Mouse (Mus musculus): ENCODE measurements around the gene S1pr2. TPM values are rescaled to one million over a fixed set of nuclear protein-coding genes. Genes with fewer than 3 reads are reported as not detected.

Gene S1pr2
- total and polyA plus RNA-seq, 3 experiments, result 6.4 to 27.4 TPM; not detected in 1

- Histone ChIP-seq H3K4me3 (ENCODE audit: control insufficient read depth in 1 of 2, insufficient read depth in 1 of 2, low read depth in 2 of 2, low read length in 2 of 2) (no peak overlapping the region), H3K27me3 (ENCODE audit: control insufficient read depth in 1 of 2, insufficient read depth in 2 of 2, low read length in 2 of 2) (no peaks in the 10 kb centered on the region), H3K27ac (ENCODE audit: control insufficient read depth, low read depth, low read length) (no peak overlapping the region), H3K4me1 (ENCODE audit: control insufficient read depth in 1 of 2, insufficient read depth in 2 of 2, low read length in 2 of 2) (peaks cover 3 to 18% of the 10 kb centered on the region in 2 experiments), H3K79me2 (ENCODE audit: control insufficient read depth, insufficient read depth, low read length, poor library complexity) (no peaks in the 10 kb centered on the region), H3K36me3 (ENCODE audit: control insufficient read depth in 1 of 2, insufficient read depth in 2 of 2, low read length in 2 of 2) (peaks cover 0 to 8% of the 10 kb centered on the region in 2 experiments; a peak in 2 of 4 replicates), H3K9ac (ENCODE audit: control insufficient read depth, low read depth, low read length, poor library complexity, severe bottlenecking) (no peak overlapping the region), H3K9me3 (replicated peaks; ENCODE audit: insufficient read depth, low read length) (no peaks in the 10 kb centered on the region)
- TF ChIP-seq POLR2A (IDR thresholded peaks at IDR 0.05; ENCODE audit: control insufficient read depth in 1 of 2, insufficient read depth in 1 of 2, low read depth in 1 of 2, low read length in 2 of 2, poor library complexity in 1 of 2) (no peak), ZMIZ1 (IDR thresholded peaks at IDR 0.05; ENCODE audit: low read depth, low read length) (no peak), NRF1 (IDR thresholded peaks at IDR 0.05; ENCODE audit: insufficient read depth, low read depth, low read length, poor library complexity, severe bottlenecking) (no peak), CHD2 (IDR thresholded peaks at IDR 0.05; ENCODE audit: low read length) (no peak), GABPA (IDR thresholded peaks at IDR 0.05; ENCODE audit: low read depth, low read length) (no peak), MYB (IDR thresholded peaks at IDR 0.05; ENCODE audit: low read depth, low read length) (no peak), TBP (IDR thresholded peaks at IDR 0.05; ENCODE audit: low read depth, low read length) (no peak), SMC3 (IDR thresholded peaks at IDR 0.05; ENCODE audit: low read depth, low read length) (no peak), CTCF (IDR thresholded peaks at IDR 0.05 in 2 of 3, conservative IDR thresholded peaks at IDR 0.05 in 1 of 3; ENCODE audit: control insufficient read depth in 1 of 3, insufficient read depth in 1 of 3, low read depth in 2 of 3, low read length in 3 of 3, poor library complexity in 1 of 3, severe bottlenecking in 1 of 3) (no peak), ELF1 (IDR thresholded peaks at IDR 0.05; ENCODE audit: low read depth, low read length) (no peak), ETS1 (IDR thresholded peaks at IDR 0.05; ENCODE audit: low read depth, low read length) (no peak), MEF2A (IDR thresholded peaks at IDR 0.05; ENCODE audit: extremely low read depth, insufficient replicate concordance, low read depth, low read length, poor library complexity, severe bottlenecking) (no peak)
- no peak for DNase-seq (ENCODE audit: low read depth, low spot score)
Observed at GRCm38 (mm10) chr9:20966747-20967146, 9.8 kb downstream of the S1pr2 start.

- H3K4me1 ChIP-seq (ENCODE audit: control insufficient read depth in 1 of 2, insufficient read depth in 2 of 2, low read length in 2 of 2), result peaks cover 3 to 26% of the 10 kb centered on the region in 2 experiments
Observed at GRCm38 (mm10) chr9:20966008-20966407, 10.6 kb downstream of the S1pr2 start.

More at GRCm38 (mm10) chr9:20966008-20966407, 10.6 kb downstream of the S1pr2 start:
- Histone ChIP-seq H3K27ac (ENCODE audit: control insufficient read depth, low read depth, low read length) (no peak overlapping the region), H3K79me2 (ENCODE audit: control insufficient read depth, insufficient read depth, low read length, poor library complexity) (no peaks in the 10 kb centered on the region), H3K27me3 (ENCODE audit: control insufficient read depth in 1 of 2, insufficient read depth in 2 of 2, low read length in 2 of 2) (no peaks in the 10 kb centered on the region), H3K36me3 (ENCODE audit: control insufficient read depth in 1 of 2, insufficient read depth in 2 of 2, low read length in 2 of 2) (peaks cover 0 to 14% of the 10 kb centered on the region in 2 experiments; a peak in 2 of 4 replicates), H3K4me3 (ENCODE audit: control insufficient read depth in 1 of 2, insufficient read depth in 1 of 2, low read depth in 2 of 2, low read length in 2 of 2) (no peak overlapping the region), H3K9ac (ENCODE audit: control insufficient read depth, low read depth, low read length, poor library complexity, severe bottlenecking) (no peak overlapping the region), H3K9me3 (replicated peaks; ENCODE audit: insufficient read depth, low read length) (no peaks in the 10 kb centered on the region)
- TF ChIP-seq UBTF (IDR thresholded peaks at IDR 0.05; ENCODE audit: borderline replicate concordance, insufficient read depth, low read depth, low read length), result no peak
- TF ChIP-seq BHLHE40 (IDR thresholded peaks at IDR 0.05; ENCODE audit: borderline replicate concordance, low read depth, low read length), result no peak
- no peak for TF ChIP-seq MYB (IDR thresholded peaks at IDR 0.05; ENCODE audit: low read depth, low read length)
- no peak for TF ChIP-seq MAX (IDR thresholded peaks at IDR 0.05; ENCODE audit: low read length)
- no peak for TF ChIP-seq TCF12 (IDR thresholded peaks at IDR 0.05; ENCODE audit: low read depth, low read length)
- no peak for TF ChIP-seq ETS1 (IDR thresholded peaks at IDR 0.05; ENCODE audit: low read depth, low read length)
- no peak for TF ChIP-seq SIN3A (IDR thresholded peaks at IDR 0.05; ENCODE audit: low read length)
- TF ChIP-seq MXI1 (IDR thresholded peaks at IDR 0.05; ENCODE audit: low read depth, low read length), result no peak
- TF ChIP-seq EP300 (IDR thresholded peaks at IDR 0.05; ENCODE audit: low read depth in 1 of 2, low read length in 2 of 2), result 0 out of 4 replicates have a peak, but pooled peaks have one; percentile 13 to 37
- no peak for DNase-seq (ENCODE audit: low read depth, low spot score)

All from MEL (cell line).